Mouse (Mus musculus) ES-Bruce4 (cell line): ENCODE data around the gene Sh3bp4. TPM values are rescaled to one million over a fixed set of nuclear protein-coding genes. Genes with fewer than 3 reads are reported as not detected.

ENCODE experiments used
- H3K27ac ChIP-seq: 2 replicates; pipeline ENCODE4 v1.5.1; 2012; ENCODE audit warnings: low read length, inconsistent platforms; ENCODE audit not compliant: insufficient read depth
- H3K27me3 ChIP-seq: 2 replicates; pipeline ENCODE4 v1.6.1; 2012; ENCODE audit warnings: mild to moderate bottlenecking, low read length, inconsistent platforms; ENCODE audit not compliant: control insufficient read depth, poor library complexity, insufficient read depth, severe bottlenecking
- H3K36me3 ChIP-seq: 2 replicates; pipeline ENCODE4 v1.6.1; 2012; ENCODE audit warnings: inconsistent platforms, mild to moderate bottlenecking, low read length, moderate library complexity; ENCODE audit not compliant: control insufficient read depth, poor library complexity, insufficient read depth, severe bottlenecking
- H3K4me1 ChIP-seq: one replicate; pipeline ENCODE4 v1.8.1; 2011; ENCODE audit warnings: low read length; ENCODE audit not compliant: control insufficient read depth, insufficient read depth
- H3K4me3 ChIP-seq: 2 replicates; pipeline ENCODE4 v1.5.1; 2011; ENCODE audit warnings: low read depth, mild to moderate bottlenecking, low read length
- H3K9ac ChIP-seq: 2 replicates; pipeline ENCODE4 v1.6.1; 2012; ENCODE audit warnings: low read depth, mild to moderate bottlenecking, inconsistent platforms; ENCODE audit not compliant: poor library complexity, severe bottlenecking
- H3K9me3 ChIP-seq: replicated peaks from 2 replicates; pipeline ENCODE4 v1.6.1; 2012; ENCODE audit warnings: mild to moderate bottlenecking, low read length, inconsistent platforms; ENCODE audit not compliant: control insufficient read depth, poor library complexity, insufficient read depth, severe bottlenecking
- CTCF ChIP-seq: IDR thresholded peaks from one replicate; pipeline ENCODE4 v1.8.1; 2011; ENCODE audit warnings: low read depth, low read length
- EP300 ChIP-seq: IDR thresholded peaks from 2 replicates; pipeline ENCODE4 v1.6.1; 2011; ENCODE audit warnings: low read depth, low read length; ENCODE audit not compliant: insufficient read depth
- POLR2A ChIP-seq: IDR thresholded peaks from one replicate; pipeline ENCODE4 v1.8.1; 2011; ENCODE audit warnings: low read length; ENCODE audit not compliant: insufficient read depth
- polyA plus RNA-seq: library from polyadenylated mRNA; stranded (reverse); fragments of >200 nt; gene quantifications from 2 replicates; pipeline ENCODE4 v1.2.4, GENCODE M21; 2011; ENCODE audit warnings: low read depth; ENCODE audit not compliant: missing spikeins, insufficient read depth, insufficient read length

The Sh3bp4 gene
- polyA plus RNA-seq, 1 experiment, result 32.1 TPM

- Histone ChIP-seq H3K27me3 (no peaks in the 10 kb centered on the region), H3K4me1 (peaks cover 1% of the 10 kb centered on the region), H3K9me3 (no peaks in the 10 kb centered on the region), H3K9ac (no peak overlapping the region), H3K27ac (no peak overlapping the region), H3K36me3 (no peaks in the 10 kb centered on the region; the same call in 1 of the 2 replicates), H3K4me3 (no peak overlapping the region)
- TF ChIP-seq POLR2A (no peak), CTCF (no peak), EP300 (no peak)
Measured at GRCm38 (mm10) chr1:89120290-89120689, 50.1 kb downstream of the Sh3bp4 start.

- Histone ChIP-seq H3K27ac (no peak overlapping the region), H3K4me3 (no peak overlapping the region), H3K4me1 (no peaks in the 10 kb centered on the region), H3K9ac (no peak overlapping the region), H3K27me3 (no peaks in the 10 kb centered on the region), H3K36me3 (no peaks in the 10 kb centered on the region; the same call in 1 of the 2 replicates), H3K9me3 (no peaks in the 10 kb centered on the region)
- no peak for TF ChIP-seq CTCF
- no peak for TF ChIP-seq POLR2A
- no peak for TF ChIP-seq EP300
Measured at GRCm38 (mm10) chr1:89121466-89121865, 51.3 kb downstream of the Sh3bp4 start.

- H3K9me3 ChIP-seq, result no peaks in the 10 kb centered on the region
Measured at GRCm38 (mm10) chr1:89122376-89122775, 52.2 kb downstream of the Sh3bp4 start.

DNA sequence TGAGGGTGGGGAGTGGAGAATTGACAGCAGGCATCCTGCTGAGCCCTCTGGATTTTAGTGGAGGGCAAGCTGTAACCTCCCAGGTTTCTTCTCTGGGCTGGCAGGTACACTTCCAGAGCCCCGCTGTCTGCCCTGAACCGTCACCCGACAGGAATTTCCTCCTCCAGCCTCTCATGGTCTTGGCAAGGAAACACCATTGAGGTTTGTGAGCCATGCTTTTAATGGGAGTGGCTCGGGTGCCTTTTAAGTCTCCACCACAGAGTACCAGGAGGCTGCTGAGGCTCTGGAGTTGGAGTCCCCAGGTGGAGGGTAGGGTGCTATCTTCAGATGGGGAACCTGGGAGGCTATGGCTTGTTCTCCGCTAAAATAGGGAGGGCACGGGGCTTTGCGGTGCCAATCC, 53.9 kb downstream of the Sh3bp4 start:
- H3K4me3 ChIP-seq, result no peak overlapping the region
- no peak overlapping the region for H3K27ac ChIP-seq
- H3K9ac ChIP-seq, result no peak overlapping the region
- no peaks in the 10 kb centered on the region for H3K27me3 ChIP-seq
- H3K9me3 ChIP-seq, result no peaks in the 10 kb centered on the region
- H3K36me3 ChIP-seq, result no peaks in the 10 kb centered on the region; the same call in 1 of the 2 replicates
- no peak for TF ChIP-seq CTCF
- no peak for TF ChIP-seq POLR2A
- TF ChIP-seq EP300, result no peak
- H3K4me1 ChIP-seq, result no peaks in the 10 kb centered on the region

More at GRCm38 (mm10) chr1:89122376-89122775, 52.2 kb downstream of the Sh3bp4 start:
- no peaks in the 10 kb centered on the region for H3K4me1 ChIP-seq
- no peaks in the 10 kb centered on the region; the same call in 1 of the 2 replicates for H3K36me3 ChIP-seq
- no peaks in the 10 kb centered on the region for H3K27me3 ChIP-seq
- no peak overlapping the region for H3K4me3 ChIP-seq
- H3K9ac ChIP-seq, result no peak overlapping the region
- TF ChIP-seq EP300 (no peak), CTCF (no peak), POLR2A (no peak)
- H3K27ac ChIP-seq, result no peak overlapping the region

DNA sequence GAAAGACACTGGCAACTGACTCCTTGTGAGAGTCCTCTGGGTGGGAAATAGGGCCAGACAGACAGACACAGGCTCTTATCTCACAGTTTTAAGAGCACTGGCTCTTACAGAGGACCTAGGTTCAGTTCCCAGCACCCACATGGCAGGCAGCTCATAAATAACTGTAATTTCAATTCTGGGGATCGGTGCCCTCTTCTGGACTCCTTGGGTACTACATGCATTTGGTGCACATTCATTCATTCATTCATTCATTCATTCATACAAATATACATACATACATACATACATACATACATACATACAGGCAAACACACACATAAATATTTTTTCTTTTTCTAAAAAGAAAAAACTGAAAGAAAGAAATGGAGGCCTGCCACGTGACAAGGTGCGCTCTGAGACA, 56.9 kb downstream of the Sh3bp4 start:
- Histone ChIP-seq H3K36me3 (no peaks in the 10 kb centered on the region; the same call in 1 of the 2 replicates), H3K27me3 (no peaks in the 10 kb centered on the region), H3K9me3 (no peaks in the 10 kb centered on the region), H3K4me1 (no peaks in the 10 kb centered on the region), H3K9ac (no peak overlapping the region), H3K27ac (no peak overlapping the region), H3K4me3 (no peak overlapping the region)
- TF ChIP-seq EP300, result no peak
- TF ChIP-seq CTCF, result no peak
- TF ChIP-seq POLR2A, result no peak

GRCm38 (mm10) chr1:89130429-89130828, 60.2 kb downstream of the Sh3bp4 start:
- no peak for TF ChIP-seq POLR2A
- TF ChIP-seq CTCF, result no peak
- TF ChIP-seq EP300, result no peak
- H3K27ac ChIP-seq, result peak overlapping the region; percentile 60

More at GRCm38 (mm10) chr1:89130429-89130828, 60.2 kb downstream of the Sh3bp4 start:
- Histone ChIP-seq H3K4me3 (peak overlapping the region; percentile 42), H3K9ac (no peak overlapping the region), H3K27me3 (no peaks in the 10 kb centered on the region), H3K4me1 (peaks cover 4% of the 10 kb centered on the region), H3K36me3 (no peaks in the 10 kb centered on the region), H3K9me3 (no peaks in the 10 kb centered on the region)
